Mouse (Mus musculus): ENCODE results near the gene Meioc. TPM values are rescaled to one million over a fixed set of nuclear protein-coding genes. Genes with fewer than 3 reads are reported as not detected.
"Not testable (repeated sequence)": the region's sequence is repeated elsewhere in the genome, so short reads cannot be mapped to it uniquely, and the experiment has no call there.

The Meioc gene
- polyA plus RNA-seq, 1 experiment, result not detected

- Histone ChIP-seq H3K27me3 (ENCODE audit: control insufficient read depth) (no peaks in the 10 kb centered on the region; the same call in 1 of the 2 replicates), H3K36me3 (ENCODE audit: control insufficient read depth) (no peaks in the 10 kb centered on the region), H3K9me3 (ENCODE audit: control insufficient read depth, low read length) (no peaks in the 10 kb centered on the region), H3K4me1 (ENCODE audit: control insufficient read depth) (no peaks in the 10 kb centered on the region), H3K4me3 (replicated peaks) (no peak overlapping the region)
- TF ChIP-seq GATA1 (IDR thresholded peaks at IDR 0.05; ENCODE audit: low read length), result no peak
- no peak for TF ChIP-seq TAL1 (IDR thresholded peaks at IDR 0.05; ENCODE audit: low read length)
Observed at GRCm38 (mm10) chr11:102656326-102656926, 7.1 kb upstream of the Meioc start.

DNA sequence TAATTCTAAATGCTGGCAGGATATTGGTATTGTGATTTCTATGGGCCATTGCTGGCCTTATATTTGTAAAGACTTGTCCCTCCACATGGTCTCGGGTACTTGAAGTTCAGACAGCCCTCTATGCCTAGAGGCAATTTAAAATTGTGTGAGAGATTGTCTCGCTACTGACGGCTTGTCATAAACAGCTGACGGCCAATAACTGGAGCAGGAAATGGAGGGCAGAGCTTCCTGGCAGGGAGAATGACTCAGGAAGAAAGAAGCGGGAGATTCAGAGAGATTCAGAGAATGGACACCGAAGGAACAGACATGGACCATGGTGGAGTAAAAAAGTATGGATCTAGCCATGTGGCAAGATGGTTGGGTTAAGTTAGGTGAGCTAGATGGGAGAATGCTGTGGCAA lies 6.6 kb upstream of the Meioc start:
- Histone ChIP-seq H3K4me1 (ENCODE audit: control insufficient read depth) (no peaks in the 10 kb centered on the region), H3K9me3 (ENCODE audit: control insufficient read depth, low read length) (no peaks in the 10 kb centered on the region), H3K4me3 (replicated peaks) (no peak overlapping the region), H3K27me3 (ENCODE audit: control insufficient read depth) (no peaks in the 10 kb centered on the region), H3K36me3 (ENCODE audit: control insufficient read depth) (no peaks in the 10 kb centered on the region)
- TF ChIP-seq TAL1 (IDR thresholded peaks at IDR 0.05; ENCODE audit: low read length) (no peak), GATA1 (IDR thresholded peaks at IDR 0.05; ENCODE audit: low read length) (no peak)

- Histone ChIP-seq H3K27me3 (ENCODE audit: control insufficient read depth) (peaks cover 34% of the 10 kb centered on the region), H3K4me3 (replicated peaks) (no peak overlapping the region)
Observed at GRCm38 (mm10) chr11:102665151-102665550, 1.6 kb downstream of the Meioc start.

GRCm38 (mm10) chr11:102665637-102666435 lies 2.3 kb downstream of the Meioc start:
- no peak overlapping the region for H3K4me3 ChIP-seq (replicated peaks)
- H3K36me3 ChIP-seq (ENCODE audit: control insufficient read depth), result no peaks in the 10 kb centered on the region
- TF ChIP-seq TAL1 (IDR thresholded peaks at IDR 0.05; ENCODE audit: low read length), result no peak
- TF ChIP-seq GATA1 (IDR thresholded peaks at IDR 0.05; ENCODE audit: low read length), result no peak
- peaks cover 34% of the 10 kb centered on the region for H3K27me3 ChIP-seq (ENCODE audit: control insufficient read depth)
- peaks cover 15% of the 10 kb centered on the region for H3K9me3 ChIP-seq (ENCODE audit: control insufficient read depth, low read length)
- H3K4me1 ChIP-seq (ENCODE audit: control insufficient read depth), result peaks cover 2% of the 10 kb centered on the region; the same call in 1 of the 2 replicates

More at GRCm38 (mm10) chr11:102665151-102665550, 1.6 kb downstream of the Meioc start:
- no peak for TF ChIP-seq TAL1 (IDR thresholded peaks at IDR 0.05; ENCODE audit: low read length)
- no peak for TF ChIP-seq GATA1 (IDR thresholded peaks at IDR 0.05; ENCODE audit: low read length)
- Histone ChIP-seq H3K4me1 (ENCODE audit: control insufficient read depth) (peaks cover 2% of the 10 kb centered on the region; the same call in 1 of the 2 replicates), H3K9me3 (ENCODE audit: control insufficient read depth, low read length) (peaks cover 15% of the 10 kb centered on the region), H3K36me3 (ENCODE audit: control insufficient read depth) (no peaks in the 10 kb centered on the region)

DNA sequence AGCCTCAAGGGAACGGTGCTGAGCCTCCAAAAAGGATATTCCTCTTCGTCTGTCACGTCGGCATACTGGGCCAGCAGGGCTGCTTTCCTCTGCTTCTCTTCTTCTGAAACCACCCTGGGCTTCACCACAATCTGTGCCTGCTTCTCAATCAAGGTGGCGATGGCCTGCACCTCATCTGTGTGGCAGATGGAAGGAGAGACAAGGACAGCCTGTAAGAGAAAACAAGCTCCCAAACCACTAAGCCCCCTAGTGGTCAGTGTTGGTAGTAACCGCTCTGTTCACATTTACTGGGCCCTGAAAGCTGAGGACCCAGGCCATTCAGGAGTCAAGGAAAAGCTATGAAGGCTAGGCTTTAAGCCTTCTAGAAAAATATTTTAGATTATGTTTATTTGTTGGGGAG lies 26.6 kb downstream of the Meioc start:
- TF ChIP-seq GATA1 (IDR thresholded peaks at IDR 0.05; ENCODE audit: low read length) (no peak), TAL1 (IDR thresholded peaks at IDR 0.05; ENCODE audit: low read length) (no peak)
- Histone ChIP-seq H3K27me3 (ENCODE audit: control insufficient read depth) (no peaks in the 10 kb centered on the region), H3K4me1 (ENCODE audit: control insufficient read depth) (no peaks in the 10 kb centered on the region; the same call in 1 of the 2 replicates), H3K9me3 (ENCODE audit: control insufficient read depth, low read length) (no peaks in the 10 kb centered on the region), H3K4me3 (replicated peaks) (no peak overlapping the region), H3K36me3 (ENCODE audit: control insufficient read depth) (peaks cover 35% of the 10 kb centered on the region)

GRCm38 (mm10) chr11:102695289-102695688 lies 31.8 kb downstream of the Meioc start:
- no peak overlapping the region for H3K4me3 ChIP-seq (replicated peaks)

GRCm38 (mm10) chr11:102697338-102698017 lies 34.0 kb downstream of the Meioc start, which contains the start of gene Ccdc43:
Ccdc43 (minus strand) TSS chr11:102697782.
- TF ChIP-seq TAL1 (IDR thresholded peaks at IDR 0.05; ENCODE audit: low read length), result no peak
- TF ChIP-seq GATA1 (IDR thresholded peaks at IDR 0.05; ENCODE audit: low read length), result no peak
- Histone ChIP-seq H3K36me3 (ENCODE audit: control insufficient read depth) (peaks cover 7% of the 10 kb centered on the region), H3K9me3 (ENCODE audit: control insufficient read depth, low read length) (no peaks in the 10 kb centered on the region), H3K27me3 (ENCODE audit: control insufficient read depth) (no peaks in the 10 kb centered on the region), H3K4me3 (replicated peaks) (peak within 1 kb of the TSS; percentile 74), H3K4me1 (ENCODE audit: control insufficient read depth) (peaks cover 28% of the 10 kb centered on the region)

More at GRCm38 (mm10) chr11:102695289-102695688, 31.8 kb downstream of the Meioc start:
- H3K9me3 ChIP-seq (ENCODE audit: control insufficient read depth, low read length), result no peaks in the 10 kb centered on the region
- H3K27me3 ChIP-seq (ENCODE audit: control insufficient read depth), result no peaks in the 10 kb centered on the region
- no peak for TF ChIP-seq TAL1 (IDR thresholded peaks at IDR 0.05; ENCODE audit: low read length)
- no peak for TF ChIP-seq GATA1 (IDR thresholded peaks at IDR 0.05; ENCODE audit: low read length)
- peaks cover 14% of the 10 kb centered on the region for H3K36me3 ChIP-seq (ENCODE audit: control insufficient read depth)
- H3K4me1 ChIP-seq (ENCODE audit: control insufficient read depth), result peaks cover 28% of the 10 kb centered on the region

GRCm38 (mm10) chr11:102698018-102698476 lies 34.5 kb downstream of the Meioc start:
- Histone ChIP-seq H3K9me3 (ENCODE audit: control insufficient read depth, low read length) (no peaks in the 10 kb centered on the region), H3K27me3 (ENCODE audit: control insufficient read depth) (no peaks in the 10 kb centered on the region), H3K4me1 (ENCODE audit: control insufficient read depth) (peaks cover 28% of the 10 kb centered on the region), H3K36me3 (ENCODE audit: control insufficient read depth) (peaks cover 4% of the 10 kb centered on the region), H3K4me3 (replicated peaks) (peak overlapping the region; percentile 74)
- TF ChIP-seq TAL1 (IDR thresholded peaks at IDR 0.05; ENCODE audit: low read length), result no peak
- TF ChIP-seq GATA1 (IDR thresholded peaks at IDR 0.05; ENCODE audit: low read length), result no peak

DNA sequence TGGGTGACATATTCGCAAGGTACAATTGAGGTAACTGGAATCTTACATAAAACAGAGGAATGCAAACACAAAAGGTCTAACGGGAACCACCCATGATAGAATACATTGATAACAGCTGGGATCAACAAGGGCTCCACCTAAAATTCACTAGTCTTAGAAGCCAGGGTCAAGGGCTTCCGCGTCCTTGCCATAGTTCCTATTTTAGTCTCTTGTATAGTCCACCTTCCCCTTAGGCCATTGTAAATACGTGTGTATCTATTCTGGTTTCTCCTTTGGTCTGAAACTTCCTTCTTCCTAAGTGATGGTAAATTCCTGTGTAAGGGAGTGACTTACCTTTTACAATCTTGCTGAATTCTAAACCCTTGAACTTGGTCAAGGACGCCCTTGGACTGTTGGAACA lies 38.7 kb downstream of the Meioc start:
- H3K27me3 ChIP-seq (ENCODE audit: control insufficient read depth); H3K4me3 ChIP-seq (replicated peaks); H3K36me3 ChIP-seq (ENCODE audit: control insufficient read depth); H3K9me3 ChIP-seq (ENCODE audit: control insufficient read depth, low read length): not testable (repeated sequence)
- H3K4me1 ChIP-seq (ENCODE audit: control insufficient read depth), result peaks cover 16% of the 10 kb centered on the region
